In the genomic region with DNA sequence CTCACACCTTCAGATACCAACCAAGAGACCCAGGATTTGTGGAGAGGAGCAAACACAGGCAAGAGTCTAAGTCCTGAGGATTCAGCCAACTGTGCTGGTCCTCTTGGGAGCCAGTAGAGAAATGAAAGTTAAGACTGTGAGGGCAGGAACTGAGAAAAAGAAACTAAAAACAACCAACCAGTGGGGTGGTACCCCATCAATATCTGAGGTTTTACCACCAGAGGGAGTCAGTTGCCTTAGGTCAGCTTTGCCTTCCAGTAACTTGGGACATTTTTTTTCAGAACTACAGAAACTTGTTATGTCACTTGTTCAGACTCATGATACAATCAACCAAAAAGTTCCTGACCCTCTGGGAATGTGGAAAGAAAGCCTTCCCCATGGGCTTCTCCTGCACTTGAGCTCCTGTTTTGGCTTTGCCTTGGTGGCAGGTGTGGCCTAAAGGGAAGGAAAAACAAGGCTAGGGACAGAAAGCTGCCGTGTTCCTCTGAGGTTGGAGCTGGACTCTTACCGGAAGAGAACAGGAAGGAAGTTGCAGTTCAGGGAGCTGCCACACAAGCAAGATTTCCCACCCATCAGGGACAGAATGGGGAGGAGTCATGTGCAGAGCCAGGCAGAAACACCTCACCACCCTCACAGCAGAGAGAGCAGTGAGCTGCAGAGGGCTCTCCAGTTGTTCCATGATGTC, we compare ENCODE assay signal across 9 mouse cellular contexts. TPM values are rescaled to one million over a fixed set of nuclear protein-coding genes. Genes with fewer than 3 reads are reported as not detected.
A peak's percentile ranks its signal among the peaks of the same experiment; 100 is the strongest.
DNase-seq lines count a peak whose midpoint lies in the region; ATAC-seq lines count a peak whose summit lies in the region.
"Had no signal": no experiment of that assay in that cellular context is flagged by ENCODE, and none has a peak within 500 bp of the region (broad histone marks: within the 10 kb centered on the region; RNA-seq: fewer than 3 reads in every experiment).

No protein-coding gene starts in this region.

- no peaks in the 10 kb centered on the region for H3K27me3 ChIP-seq in forebrain, embryonic 10.5 days (ENCODE audit: poor library complexity, severe bottlenecking)

- peak; percentile 32 for DNase-seq in adrenal gland, adult 2 months
- DNase-seq in adrenal gland, postnatal 4 days (ENCODE audit: low spot score in 2 of 2) = no peak
- peak; percentile 21 for DNase-seq in MEL-GATA-1-ER (ENCODE audit: extremely low read depth, low read depth)
- peak; percentile 3 to 52 for DNase-seq in kidney, postnatal 25 days
- DNase-seq in naive thymus-derived CD4-positive, alpha-beta T cell, adult 2 months (ENCODE audit: low read depth) = peak; percentile 90
- DNase-seq in cerebellum, adult 8-10 months = no peak
- DNase-seq in forebrain, embryonic 10.5 days (ENCODE audit: extremely low spot score, low spot score) = no peak

- no peaks in the 10 kb centered on the region for H3K4me1 ChIP-seq in forebrain, embryonic 10.5 days

- no peaks in the 10 kb centered on the region for H3K9me3 ChIP-seq in forebrain, embryonic 10.5 days

- no peaks in the 10 kb centered on the region for H3K36me3 ChIP-seq in forebrain, embryonic 10.5 days (replicated peaks)

- H3K4me3 ChIP-seq in forebrain, embryonic 10.5 days = no peak overlapping the region

- H3K27ac ChIP-seq in forebrain, embryonic 10.5 days = no peak overlapping the region

- ATAC-seq in granulocyte monocyte progenitor cell, adult 5-6 weeks (replicated peaks; ENCODE audit: poor library complexity, severe bottlenecking) = peak; percentile 92

- WGBS in forebrain, embryonic 10.5 days = 64% methylated on average over 2 of the region's 2 CpGs

RNA-seq across cellular contexts. Expression of a gene that starts 18.9 kb away (rescaled TPM):
- 1 to 10 TPM; 5.1 to 6.6 TPM for total RNA-seq in adrenal gland, adult 2 months (2021)
- 2.1 and 2.8 TPM in 2 replicates for polyA plus RNA-seq in adrenal gland, adult 2 months (2012; rRNA removed)
- total RNA-seq in adrenal gland, postnatal 4 days (2021) = 1 to 10 TPM; 4.9 to 6.5 TPM
- total RNA-seq in granulocyte monocyte progenitor cell, adult 5-6 weeks (2014; fragmentation: Nextera tagmentation) = 42.3 and 46.7 TPM in 2 replicates
- 29.0 and 37.9 TPM in 2 replicates for total RNA-seq in granulocyte monocyte progenitor cell, adult 5-6 weeks (2017)
- 0.26 and 0.37 TPM in 2 replicates for polyA plus RNA-seq in forebrain, embryonic 10.5 days (2016; fragmentation: Nextera tagmentation; extraction: Ambion mirVana)

RNA-seq across cellular contexts. Expression of a gene that starts 45.5 kb away (rescaled TPM):
- not detected for total RNA-seq in adrenal gland, adult 2 months (2021)
- not detected in 2 replicates for polyA plus RNA-seq in adrenal gland, adult 2 months (2012; rRNA removed)
- under 1 TPM; 0.22 to 0.28 TPM for total RNA-seq in adrenal gland, postnatal 4 days (2021)
- total RNA-seq in granulocyte monocyte progenitor cell, adult 5-6 weeks (2014; fragmentation: Nextera tagmentation) = 2.4 TPM in 1 of 2 replicates, not detected in the other
- total RNA-seq in granulocyte monocyte progenitor cell, adult 5-6 weeks (2017) = 0.69 TPM in 1 of 2 replicates, not detected in the other
- polyA plus RNA-seq in forebrain, embryonic 10.5 days (2016; fragmentation: Nextera tagmentation; extraction: Ambion mirVana) = 0.11 TPM in 1 of 2 replicates, not detected in the other
- total RNA-seq: left cerebral cortex, postnatal 14 days had no signal

Comparison
In these comparisons a context has a peak if more than half of its experiments do, and no peak if none do; other contexts are left out.
1. DNase-seq: peak in adrenal gland, adult 2 months (single experiment), MEL-GATA-1-ER (single experiment), kidney, postnatal 25 days (2 of 2) and naive thymus-derived CD4-positive, alpha-beta T cell, adult 2 months (single experiment); none in adrenal gland, postnatal 4 days (0 of 2), cerebellum, adult 8-10 months (single experiment) and forebrain, embryonic 10.5 days (single experiment).